Mouse (Mus musculus): ENCODE measurements around the gene Sh2d1a.

GRCm38 (mm10) chrX:42490336-42490735 is 11.9 kb upstream of the Sh2d1a start:
- no peak for TF ChIP-seq TAL1 (IDR thresholded peaks at IDR 0.05; ENCODE audit: low read length)
- TF ChIP-seq GATA1 (IDR thresholded peaks at IDR 0.05; ENCODE audit: low read length): no peak
